ENCODE assay signal across 20 mouse cellular contexts in the genomic region with DNA sequence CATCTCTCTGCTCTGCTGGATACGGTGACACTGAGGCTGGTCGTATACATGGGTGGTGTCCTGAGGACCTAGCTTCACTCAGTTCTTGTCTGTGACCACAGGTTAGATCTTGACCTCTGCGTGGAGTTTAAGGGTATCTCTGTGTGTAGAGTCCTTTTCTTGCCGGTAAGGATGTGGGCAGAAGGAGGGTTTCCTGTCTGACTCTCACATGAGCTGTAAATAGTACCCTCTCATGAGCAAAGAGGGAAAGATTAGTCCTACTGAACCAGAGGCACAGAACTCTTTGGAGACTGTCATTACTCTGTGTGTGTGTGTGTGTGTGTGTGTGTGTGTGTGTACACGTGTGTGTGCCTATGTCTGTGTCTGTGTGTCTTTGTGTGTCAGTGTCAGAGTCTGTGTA.
DNase-seq lines count a peak whose midpoint lies in the region; ATAC-seq and TF ChIP-seq lines count a peak whose summit lies in the region.
"Had no signal": no experiment of that assay in that cellular context is flagged by ENCODE, and none has a peak within 500 bp of the region (broad histone marks: within the 10 kb centered on the region; RNA-seq: fewer than 3 reads in every experiment).

No protein-coding gene starts in this region.

- H3K9ac ChIP-seq in limb, embryonic 11.5 days (ENCODE audit: low read length), result no peak overlapping the region
- no peak overlapping the region for H3K9ac ChIP-seq in heart, adult 2 months (ENCODE audit: low read depth, low read length)
- H3K9ac ChIP-seq: forebrain, embryonic 13.5 days; forebrain, postnatal 0 days; heart, embryonic 12.5 days; hindbrain, embryonic 12.5 days; intestine, embryonic 15.5 days had no signal

- H3K27ac ChIP-seq in limb, embryonic 11.5 days (replicated peaks; ENCODE audit: low read depth, low read length), result no peak overlapping the region
- H3K27ac ChIP-seq in limb, embryonic 10.5 days, result no peak overlapping the region
- no peak overlapping the region for H3K27ac ChIP-seq in heart, adult 2 months
- H3K27ac ChIP-seq: embryonic facial prominence, embryonic 10.5 days; forebrain, embryonic 13.5 days; hindbrain, embryonic 12.5 days; intestine, embryonic 15.5 days had no signal

- 80% methylated on average over 5 of the region's 5 CpGs for WGBS in limb, embryonic 11.5 days
- 89% methylated on average over 5 of the region's 5 CpGs for WGBS in limb, embryonic 10.5 days
- 54% methylated on average over 5 of the region's 5 CpGs for WGBS in heart, adult 2 months

- intact Hi-C loops in heart, adult 2 months (cut with DNase I), result no loop called here

- no peaks in the 10 kb centered on the region for H3K36me3 ChIP-seq in limb, embryonic 11.5 days (ENCODE audit: control insufficient read depth, insufficient read depth, low read length)
- H3K36me3 ChIP-seq in limb, embryonic 10.5 days, result no peaks in the 10 kb centered on the region
- no peaks in the 10 kb centered on the region for H3K36me3 ChIP-seq in heart, adult 2 months (ENCODE audit: control insufficient read depth, insufficient read depth, low read length)
- H3K36me3 ChIP-seq: embryonic facial prominence, embryonic 10.5 days; G1E; heart, embryonic 12.5 days; hindbrain, embryonic 12.5 days; intestine, embryonic 15.5 days had no signal

- H3K27me3 ChIP-seq in limb, embryonic 11.5 days (ENCODE audit: control insufficient read depth, insufficient read depth, low read length), result no peaks in the 10 kb centered on the region
- no peaks in the 10 kb centered on the region for H3K27me3 ChIP-seq in limb, embryonic 10.5 days (ENCODE audit: low read depth, poor library complexity, severe bottlenecking)
- H3K27me3 ChIP-seq in heart, adult 2 months (ENCODE audit: control insufficient read depth, insufficient read depth, low read length), result no peaks in the 10 kb centered on the region; the same call in 1 of the 2 replicates
- H3K27me3 ChIP-seq: forebrain, embryonic 13.5 days; heart, embryonic 12.5 days; hindbrain, embryonic 12.5 days; intestine, embryonic 15.5 days had no signal

- no peaks in the 10 kb centered on the region for H3K9me3 ChIP-seq in limb, embryonic 11.5 days (ENCODE audit: control insufficient read depth, low read length)
- H3K9me3 ChIP-seq in limb, embryonic 10.5 days (replicated peaks), result no peaks in the 10 kb centered on the region
- H3K9me3 ChIP-seq: intestine, embryonic 15.5 days had no signal

- H3K4me2 ChIP-seq in limb, embryonic 11.5 days (ENCODE audit: low read depth, severe bottlenecking), result no peak overlapping the region
- H3K4me2 ChIP-seq: forebrain, embryonic 13.5 days; heart, embryonic 12.5 days; hindbrain, embryonic 12.5 days; intestine, embryonic 15.5 days had no signal

- no peaks in the 10 kb centered on the region for H3K4me1 ChIP-seq in limb, embryonic 11.5 days (ENCODE audit: control insufficient read depth, insufficient read depth, low read length)
- no peaks in the 10 kb centered on the region for H3K4me1 ChIP-seq in limb, embryonic 10.5 days
- no peaks in the 10 kb centered on the region for H3K4me1 ChIP-seq in heart, adult 2 months (ENCODE audit: control insufficient read depth, insufficient read depth, low read length)
- H3K4me1 ChIP-seq: embryonic facial prominence, embryonic 10.5 days; forebrain, embryonic 13.5 days; heart, embryonic 12.5 days; hindbrain, embryonic 12.5 days; intestine, embryonic 15.5 days had no signal

- peak; percentile 5 for DNase-seq in limb, embryonic 11.5 days (ENCODE audit: low spot score)
- no peak for DNase-seq in limb, embryonic 10.5 days (ENCODE audit: low spot score)
- DNase-seq in CD4-positive, CD25-positive, alpha-beta regulatory T cell, adult 2 months (ENCODE audit: low read depth, low spot score), result peak; percentile 11
- no peak for DNase-seq in heart, adult 2 months
- no peak for DNase-seq in urinary bladder, postnatal 25 days (ENCODE audit: low spot score)
- DNase-seq: adrenal gland, postnatal 10 days; cerebellum, adult 11-12 months; cerebellum, adult 9-10 months; cerebellum, postnatal 25 days; forebrain, postnatal 0 days; gastrocnemius, postnatal 14 days had no signal

- H3K4me3 ChIP-seq in limb, embryonic 11.5 days (ENCODE audit: low read depth, low read length), result no peak overlapping the region
- H3K4me3 ChIP-seq in limb, embryonic 10.5 days, result no peak overlapping the region
- no peak overlapping the region for H3K4me3 ChIP-seq in heart, adult 2 months
- H3K4me3 ChIP-seq: embryonic facial prominence, embryonic 10.5 days; forebrain, embryonic 13.5 days; heart, embryonic 12.5 days; hindbrain, embryonic 12.5 days; intestine, embryonic 15.5 days had no signal

- no peak for TF ChIP-seq POLR2A in heart, adult 2 months (IDR thresholded peaks at IDR 0.05; ENCODE audit: insufficient read depth, low read depth, low read length)

- TF ChIP-seq CTCF in heart, adult 2 months (IDR thresholded peaks at IDR 0.05), result no peak

- TF ChIP-seq EP300 in heart, adult 2 months (IDR thresholded peaks at IDR 0.05; ENCODE audit: insufficient read depth, low read depth, low read length), result no peak

- H3K79me2 ChIP-seq in heart, adult 2 months (replicated peaks; ENCODE audit: control insufficient read depth, insufficient read depth, low read length), result no peaks in the 10 kb centered on the region

- ATAC-seq in limb, embryonic 11.5 days (ENCODE audit: insufficient number of reproducible peaks, low FRiP score, low TSS enrichment, low read depth), result no peak
- peak; percentile 62 to 65; a peak in 3 of 4 replicates for ATAC-seq in hematopoietic stem cell, adult 5-6 weeks (replicated peaks in 1 of 2; ENCODE audit: insufficient read depth in 1 of 2, low FRiP score in 2 of 2, low TSS enrichment in 1 of 2, low read depth in 1 of 2, poor library complexity in 2 of 2, severe bottlenecking in 2 of 2)
- ATAC-seq in megakaryocyte-erythroid progenitor cell, adult 5-6 weeks (replicated peaks; ENCODE audit: low FRiP score, low TSS enrichment, poor library complexity, severe bottlenecking), result no peak
- ATAC-seq: forebrain, embryonic 13.5 days; forebrain, postnatal 0 days; hindbrain, embryonic 16.5 days; intestine, embryonic 15.5 days had no signal

Comparison
In these comparisons a context has a peak if more than half of its experiments do, and no peak if none do; other contexts are left out.
1. DNase-seq: peak in limb, embryonic 11.5 days (single experiment) and CD4-positive, CD25-positive, alpha-beta regulatory T cell, adult 2 months (single experiment); none in limb, embryonic 10.5 days (single experiment), heart, adult 2 months (0 of 2) and urinary bladder, postnatal 25 days (single experiment).
2. ATAC-seq: peak in hematopoietic stem cell, adult 5-6 weeks (2 of 2); none in limb, embryonic 11.5 days (single experiment) and megakaryocyte-erythroid progenitor cell, adult 5-6 weeks (single experiment).